Mouse (Mus musculus): Measurements from ENCODE around the gene Tcp11l1.

- TF ChIP-seq CTCF (IDR thresholded peaks at IDR 0.05; ENCODE audit: low read depth) (no peak), EP300 (optimal IDR thresholded peaks at IDR 0.05) (no peak)
Observed at GRCm38 (mm10) chr2:104671724-104672123, 40.2 kb downstream of the Tcp11l1 start.

Data from stomach, postnatal 0 days (tissue).